Mouse (Mus musculus): ENCODE results near the gene Vangl1. TPM values are rescaled to one million over a fixed set of nuclear protein-coding genes. Genes with fewer than 3 reads are reported as not detected.

Gene Vangl1
- polyA plus RNA-seq, 1 experiment = 31.1 TPM

GRCm38 (mm10) chr3:102154107-102154506, 50.4 kb downstream of the Vangl1 start:
- WGBS = 58% methylated on average over 7 of the region's 7 CpGs
- peaks cover 2% of the 10 kb centered on the region; the same call in 1 of the 2 replicates for H3K36me3 ChIP-seq (ENCODE audit: control insufficient read depth, insufficient read depth, low read length)
- H3K4me1 ChIP-seq (ENCODE audit: control insufficient read depth, insufficient read depth, low read length) = peaks cover 16% of the 10 kb centered on the region
- no peaks in the 10 kb centered on the region for H3K27me3 ChIP-seq (replicated peaks; ENCODE audit: control insufficient read depth, insufficient read depth, low read length)
- H3K4me3 ChIP-seq (ENCODE audit: insufficient read depth, low read depth, low read length) = no peak overlapping the region
- no peak for TF ChIP-seq POLR2A (IDR thresholded peaks at IDR 0.05; ENCODE audit: low read depth, low read length)
- TF ChIP-seq CTCF (conservative IDR thresholded peaks at IDR 0.05; ENCODE audit: insufficient read depth, insufficient read length, low read depth, low read length) = no peak
- H3K27ac ChIP-seq (ENCODE audit: insufficient read depth, low read depth, low read length) = no peak overlapping the region
- DNase-seq = peak; percentile 61

DNA sequence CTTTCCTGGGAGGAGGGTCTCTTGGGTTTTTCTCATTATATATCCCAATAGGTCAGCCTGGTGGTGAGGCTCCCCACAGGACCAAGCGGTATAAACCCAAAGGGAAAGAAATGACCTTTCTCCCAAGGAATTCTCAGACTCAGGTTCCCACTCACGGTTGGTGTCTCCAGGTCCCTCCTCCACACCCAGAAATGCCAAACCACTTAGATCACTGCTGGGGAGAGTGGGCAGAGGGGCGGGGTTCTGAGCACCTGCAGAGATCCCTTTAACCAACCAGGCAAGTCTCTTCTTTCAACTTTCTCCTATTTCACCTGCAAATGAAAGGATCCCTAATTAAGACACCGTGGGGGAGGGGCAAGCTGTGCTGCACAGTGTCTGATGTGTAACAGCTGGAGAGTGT, 51.6 kb downstream of the Vangl1 start:
- Histone ChIP-seq H3K36me3 (ENCODE audit: control insufficient read depth, insufficient read depth, low read length) (peaks cover 2% of the 10 kb centered on the region; the same call in 1 of the 2 replicates), H3K4me1 (ENCODE audit: control insufficient read depth, insufficient read depth, low read length) (peaks cover 16% of the 10 kb centered on the region), H3K27me3 (replicated peaks; ENCODE audit: control insufficient read depth, insufficient read depth, low read length) (no peaks in the 10 kb centered on the region), H3K4me3 (ENCODE audit: insufficient read depth, low read depth, low read length) (no peak overlapping the region), H3K27ac (ENCODE audit: insufficient read depth, low read depth, low read length) (peak overlapping the region; percentile 90)
- TF ChIP-seq CTCF (conservative IDR thresholded peaks at IDR 0.05; ENCODE audit: insufficient read depth, insufficient read length, low read depth, low read length) = no peak
- TF ChIP-seq POLR2A (IDR thresholded peaks at IDR 0.05; ENCODE audit: low read depth, low read length) = no peak
- WGBS = 21% methylated on average over 4 of the region's 4 CpGs
- peak; percentile 47 for DNase-seq

DNA sequence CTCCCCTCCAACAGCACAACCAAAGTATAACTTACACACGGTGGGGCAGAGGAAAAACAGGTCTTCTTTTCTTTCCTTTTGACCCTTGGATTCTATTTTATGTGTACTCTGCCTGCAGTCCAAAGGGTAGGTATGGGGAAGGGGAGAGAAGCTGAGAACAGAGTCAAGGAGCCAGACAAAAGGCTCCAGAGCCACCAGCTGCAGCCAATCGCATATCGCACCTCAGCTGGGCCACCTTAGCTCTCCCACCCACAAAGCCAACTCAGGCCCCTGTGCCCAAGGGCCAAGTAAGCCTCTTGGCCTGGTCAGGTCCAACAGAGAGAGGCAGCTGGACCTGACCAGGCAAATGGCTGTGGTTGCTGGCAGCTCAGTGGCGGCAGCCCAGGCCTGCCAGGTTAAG, 52.0 kb downstream of the Vangl1 start:
- Histone ChIP-seq H3K27me3 (replicated peaks; ENCODE audit: control insufficient read depth, insufficient read depth, low read length) (no peaks in the 10 kb centered on the region), H3K27ac (ENCODE audit: insufficient read depth, low read depth, low read length) (peak overlapping the region; percentile 90), H3K36me3 (ENCODE audit: control insufficient read depth, insufficient read depth, low read length) (no peaks in the 10 kb centered on the region), H3K4me1 (ENCODE audit: control insufficient read depth, insufficient read depth, low read length) (peaks cover 16% of the 10 kb centered on the region), H3K4me3 (ENCODE audit: insufficient read depth, low read depth, low read length) (no peak overlapping the region)
- DNase-seq = peak; percentile 64
- WGBS = 58% methylated on average over 4 of the region's 4 CpGs
- TF ChIP-seq POLR2A (IDR thresholded peaks at IDR 0.05; ENCODE audit: low read depth, low read length) (no peak), CTCF (conservative IDR thresholded peaks at IDR 0.05; ENCODE audit: insufficient read depth, insufficient read length, low read depth, low read length) (no peak)

DNA sequence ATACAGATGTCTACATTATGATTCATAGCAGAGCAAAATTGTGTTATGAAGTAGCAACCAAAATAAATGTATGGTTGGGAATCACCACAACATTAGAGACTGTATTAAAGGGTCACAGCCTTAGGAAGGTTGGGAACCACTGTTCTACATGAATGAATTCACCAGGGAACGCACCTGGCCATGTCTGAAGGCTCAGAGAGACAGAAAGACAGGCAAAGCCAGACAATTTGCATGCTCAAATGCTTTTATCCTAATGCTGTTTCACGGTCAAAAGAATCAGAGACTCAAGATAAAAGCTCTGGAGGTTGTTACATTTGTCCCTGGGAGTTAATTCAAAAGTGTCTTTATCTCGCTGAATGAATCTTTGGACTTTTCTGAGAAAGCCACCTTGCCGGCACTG, 52.6 kb downstream of the Vangl1 start:
- Histone ChIP-seq H3K4me1 (ENCODE audit: control insufficient read depth, insufficient read depth, low read length) (peaks cover 16% of the 10 kb centered on the region), H3K27me3 (replicated peaks; ENCODE audit: control insufficient read depth, insufficient read depth, low read length) (no peaks in the 10 kb centered on the region), H3K4me3 (ENCODE audit: insufficient read depth, low read depth, low read length) (no peak overlapping the region), H3K27ac (ENCODE audit: insufficient read depth, low read depth, low read length) (peak overlapping the region; percentile 1; the same call in 1 of the 2 replicates), H3K36me3 (ENCODE audit: control insufficient read depth, insufficient read depth, low read length) (no peaks in the 10 kb centered on the region)
- 49% methylated on average over 4 of the region's 4 CpGs for WGBS
- TF ChIP-seq POLR2A (IDR thresholded peaks at IDR 0.05; ENCODE audit: low read depth, low read length) = no peak
- TF ChIP-seq CTCF (conservative IDR thresholded peaks at IDR 0.05; ENCODE audit: insufficient read depth, insufficient read length, low read depth, low read length) = no peak
- no peak for DNase-seq

- H3K4me1 ChIP-seq (ENCODE audit: control insufficient read depth, insufficient read depth, low read length) = peaks cover 16% of the 10 kb centered on the region
These were observed 54.6 kb downstream of the Vangl1 start for GRCm38 (mm10) chr3:102149941-102150340.

GRCm38 (mm10) chr3:102147189-102147588, 57.3 kb downstream of the Vangl1 start:
- H3K4me1 ChIP-seq (ENCODE audit: control insufficient read depth, insufficient read depth, low read length) = peaks cover 1% of the 10 kb centered on the region; the same call in 1 of the 2 replicates
- no peaks in the 10 kb centered on the region for H3K36me3 ChIP-seq (ENCODE audit: control insufficient read depth, insufficient read depth, low read length)
- WGBS = 65% methylated on average over 4 of the region's 4 CpGs
- H3K27ac ChIP-seq (ENCODE audit: insufficient read depth, low read depth, low read length) = no peak overlapping the region
- no peaks in the 10 kb centered on the region for H3K27me3 ChIP-seq (replicated peaks; ENCODE audit: control insufficient read depth, insufficient read depth, low read length)
- no peak for DNase-seq
- TF ChIP-seq CTCF (conservative IDR thresholded peaks at IDR 0.05; ENCODE audit: insufficient read depth, insufficient read length, low read depth, low read length) = no peak
- no peak for TF ChIP-seq POLR2A (IDR thresholded peaks at IDR 0.05; ENCODE audit: low read depth, low read length)
- no peak overlapping the region for H3K4me3 ChIP-seq (ENCODE audit: insufficient read depth, low read depth, low read length)

More at GRCm38 (mm10) chr3:102149941-102150340, 54.6 kb downstream of the Vangl1 start:
- H3K36me3 ChIP-seq (ENCODE audit: control insufficient read depth, insufficient read depth, low read length) = no peaks in the 10 kb centered on the region
- no peak overlapping the region for H3K27ac ChIP-seq (ENCODE audit: insufficient read depth, low read depth, low read length)
- H3K4me3 ChIP-seq (ENCODE audit: insufficient read depth, low read depth, low read length) = no peak overlapping the region
- WGBS = 33% methylated on average over 7 of the region's 7 CpGs
- TF ChIP-seq POLR2A (IDR thresholded peaks at IDR 0.05; ENCODE audit: low read depth, low read length) (no peak), CTCF (conservative IDR thresholded peaks at IDR 0.05; ENCODE audit: insufficient read depth, insufficient read length, low read depth, low read length) (no peak)
- DNase-seq = no peak
- H3K27me3 ChIP-seq (replicated peaks; ENCODE audit: control insufficient read depth, insufficient read depth, low read length) = no peaks in the 10 kb centered on the region

GRCm38 (mm10) chr3:102146428-102146827, 58.1 kb downstream of the Vangl1 start:
- H3K4me1 ChIP-seq (ENCODE audit: control insufficient read depth, insufficient read depth, low read length) = no peaks in the 10 kb centered on the region
- H3K27me3 ChIP-seq (replicated peaks; ENCODE audit: control insufficient read depth, insufficient read depth, low read length) = no peaks in the 10 kb centered on the region
- 51% methylated on average over 6 of the region's 6 CpGs for WGBS
- no peak overlapping the region for H3K27ac ChIP-seq (ENCODE audit: insufficient read depth, low read depth, low read length)
- TF ChIP-seq POLR2A (IDR thresholded peaks at IDR 0.05; ENCODE audit: low read depth, low read length) (no peak), CTCF (conservative IDR thresholded peaks at IDR 0.05; ENCODE audit: insufficient read depth, insufficient read length, low read depth, low read length) (no peak)
- no peak for DNase-seq
- no peak overlapping the region for H3K4me3 ChIP-seq (ENCODE audit: insufficient read depth, low read depth, low read length)
- H3K36me3 ChIP-seq (ENCODE audit: control insufficient read depth, insufficient read depth, low read length) = no peaks in the 10 kb centered on the region

Measured in kidney, adult 2 months (tissue).